Mouse (Mus musculus) frontal cortex, adult 2 months (tissue): ENCODE data around the gene 4632433K11Rik. TPM values are rescaled to one million over a fixed set of nuclear protein-coding genes. Genes with fewer than 3 reads are reported as not detected.

ENCODE experiments used
- DNase-seq, 2 experiments: peaks; one replicate each; pipeline ENCODE4 v3.0.0; 2022; ENCODE audit warnings: low spot score in 1 of 2; ENCODE audit errors: extremely low spot score in 1 of 2
- polyA plus RNA-seq: library from polyadenylated mRNA; depleted of rRNA; stranded (reverse); fragments of >200 nt; gene quantifications from 2 replicates; pipeline ENCODE4 v1.2.3, GENCODE M21; 2012; rRNA removed

The 4632433K11Rik gene
- polyA plus RNA-seq, 1 experiment, result not detected

GRCm38 (mm10) chr7:5083325-5084105, 49.6 kb downstream of the 4632433K11Rik start:
- DNase-seq, result no peak

Other genes with a start within 250 kb of the 4632433K11Rik start
- gene Tmem238, start 244.5 kb upstream of the 4632433K11Rik start, polyA plus RNA-seq, result 4.3 and 5.1 TPM in 2 replicates
- 306 and 348 TPM in 2 replicates for gene Rpl28, start 241.2 kb upstream of the 4632433K11Rik start, polyA plus RNA-seq
- 146 and 177 TPM in 2 replicates for gene Ube2s, start 221.5 kb upstream of the 4632433K11Rik start, polyA plus RNA-seq
- gene Shisa7, start 189.4 kb upstream of the 4632433K11Rik start, polyA plus RNA-seq, result 149 and 155 TPM in 2 replicates
- gene Isoc2b, start 163.9 kb upstream of the 4632433K11Rik start, polyA plus RNA-seq, result 10.6 and 13.8 TPM in 2 replicates
- gene Isoc2a, start 157.0 kb upstream of the 4632433K11Rik start, polyA plus RNA-seq, result 10.7 and 12.0 TPM in 2 replicates
- gene Gm36210, start 127.6 kb upstream of the 4632433K11Rik start, polyA plus RNA-seq, result 0.44 and 0.53 TPM in 2 replicates
- gene Zfp628, start 118.9 kb upstream of the 4632433K11Rik start, polyA plus RNA-seq, result 9.6 and 10.8 TPM in 2 replicates
- 99.2 and 108 TPM in 2 replicates for gene Nat14, start 112.1 kb upstream of the 4632433K11Rik start, polyA plus RNA-seq
- 11.1 and 12.5 TPM in 2 replicates for gene Ssc5d, start 108.3 kb upstream of the 4632433K11Rik start, polyA plus RNA-seq
- 0.22 and 0.27 TPM in 2 replicates for gene Sbk2, start 69.7 kb upstream of the 4632433K11Rik start, polyA plus RNA-seq
- 2.2 and 2.5 TPM in 2 replicates for gene Sbk3, start 63.0 kb upstream of the 4632433K11Rik start, polyA plus RNA-seq
- 49.7 and 60.9 TPM in 2 replicates for gene Zfp579, start 38.0 kb upstream of the 4632433K11Rik start, polyA plus RNA-seq
- gene Zfp524, start 19.7 kb upstream of the 4632433K11Rik start, polyA plus RNA-seq, result 11.7 and 13.5 TPM in 2 replicates
- gene Fiz1, start 19.4 kb upstream of the 4632433K11Rik start, polyA plus RNA-seq, result 22.7 TPM in 2 replicates
- not detected in 2 replicates for gene Gm44973, start 18.6 kb upstream of the 4632433K11Rik start, polyA plus RNA-seq
- gene Zfp865, start 13.7 kb upstream of the 4632433K11Rik start, polyA plus RNA-seq, result 33.1 and 35.5 TPM in 2 replicates
- 80.6 and 81.7 TPM in 2 replicates for gene Ccdc106, start 13.6 kb upstream of the 4632433K11Rik start, polyA plus RNA-seq
- 8.4 and 8.8 TPM in 2 replicates for gene Zfp784, start 4.3 kb downstream of the 4632433K11Rik start, polyA plus RNA-seq
- 49.7 and 56.0 TPM in 2 replicates for gene Zfp580, start 17.4 kb downstream of the 4632433K11Rik start, polyA plus RNA-seq
- 225 and 229 TPM in 2 replicates for gene U2af2, start 28.0 kb downstream of the 4632433K11Rik start, polyA plus RNA-seq
- gene Epn1, start 46.1 kb downstream of the 4632433K11Rik start, polyA plus RNA-seq, result 387 and 425 TPM in 2 replicates
- gene Rfpl4, start 82.8 kb downstream of the 4632433K11Rik start, polyA plus RNA-seq, result not detected in 2 replicates
- gene Rasl2-9, start 91.8 kb downstream of the 4632433K11Rik start, polyA plus RNA-seq, result 0.40 and 0.61 TPM in 2 replicates
- gene Vmn1r55, start 115.6 kb downstream of the 4632433K11Rik start, polyA plus RNA-seq, result not detected in 2 replicates
- gene Vmn1r56, start 162.6 kb downstream of the 4632433K11Rik start, polyA plus RNA-seq, result not detected in 2 replicates
- gene Vmn1r57, start 184.4 kb downstream of the 4632433K11Rik start, polyA plus RNA-seq, result not detected in 2 replicates